Mouse (Mus musculus) lung, embryonic 16.5 days (tissue): ENCODE data around the gene Rnf213. TPM values are rescaled to one million over a fixed set of nuclear protein-coding genes. Genes with fewer than 3 reads are reported as not detected.

Experiments used
- ATAC-seq: fragments of 200-750 bp; cut with Nextera tagmentation; 2 replicates; pipeline ENCODE4 v1.8.0; 2017; ENCODE audit warnings: low read depth, mild to moderate bottlenecking, moderate library complexity
- H3K27ac ChIP-seq: fragments of 300-500 bp; sonication (generic); 2 replicates; pipeline ENCODE4 v1.5.1; 2014; ENCODE audit warnings: mild to moderate bottlenecking, control low read depth, low read length
- H3K27me3 ChIP-seq: fragments of 300-500 bp; sonication (generic); 2 replicates; pipeline ENCODE4 v1.6.1; 2014; ENCODE audit warnings: low read depth, low read length, mixed read lengths; ENCODE audit not compliant: control insufficient read depth, insufficient read depth
- H3K36me3 ChIP-seq: fragments of 300-500 bp; sonication (generic); 2 replicates; pipeline ENCODE4 v1.6.1; 2014; ENCODE audit warnings: low read length; ENCODE audit not compliant: control insufficient read depth, insufficient read depth
- H3K4me1 ChIP-seq: fragments of 300-500 bp; sonication (generic); replicated peaks from 2 replicates; pipeline ENCODE4 v1.6.1; 2014; ENCODE audit warnings: low read length, mixed read lengths; ENCODE audit not compliant: control insufficient read depth, insufficient read depth
- H3K4me2 ChIP-seq: fragments of 300-500 bp; sonication (generic); 2 replicates; pipeline ENCODE4 v1.6.1; 2014; ENCODE audit warnings: low read depth, low read length, control low read depth
- H3K4me3 ChIP-seq: fragments of 300-500 bp; sonication (generic); 2 replicates; pipeline ENCODE4 v1.5.1; 2014; ENCODE audit warnings: mild to moderate bottlenecking, low read length, control low read depth
- H3K9ac ChIP-seq: fragments of 300-500 bp; sonication (generic); 2 replicates; pipeline ENCODE4 v1.6.1; 2014; ENCODE audit warnings: low read length, control low read depth
- H3K9me3 ChIP-seq: fragments of 300-500 bp; sonication (generic); 2 replicates; pipeline ENCODE4 v1.6.1; 2016; ENCODE audit warnings: low read length; ENCODE audit not compliant: control insufficient read depth
- WGBS: fragments of 180-500 bp; shearing (Covaris S2); extraction: QIAGEN DNeasy Blood & Tissue Kit; methylation state at CpG from one replicate; pipeline ENCODE4 v1.1.7; 2014; 5-methylcytosine and 5-hydroxymethylcytosine counted together
- polyA plus RNA-seq: library from polyadenylated mRNA; unstranded; fragments of >200 nt; fragmentation: Nextera tagmentation; extraction: Ambion mirVana; gene quantifications from 2 replicates; pipeline ENCODE4 v1.2.1, GENCODE M21; 2015

Gene Rnf213
- polyA plus RNA-seq, 1 experiment from 2014 or later, result 6.8 TPM

DNA sequence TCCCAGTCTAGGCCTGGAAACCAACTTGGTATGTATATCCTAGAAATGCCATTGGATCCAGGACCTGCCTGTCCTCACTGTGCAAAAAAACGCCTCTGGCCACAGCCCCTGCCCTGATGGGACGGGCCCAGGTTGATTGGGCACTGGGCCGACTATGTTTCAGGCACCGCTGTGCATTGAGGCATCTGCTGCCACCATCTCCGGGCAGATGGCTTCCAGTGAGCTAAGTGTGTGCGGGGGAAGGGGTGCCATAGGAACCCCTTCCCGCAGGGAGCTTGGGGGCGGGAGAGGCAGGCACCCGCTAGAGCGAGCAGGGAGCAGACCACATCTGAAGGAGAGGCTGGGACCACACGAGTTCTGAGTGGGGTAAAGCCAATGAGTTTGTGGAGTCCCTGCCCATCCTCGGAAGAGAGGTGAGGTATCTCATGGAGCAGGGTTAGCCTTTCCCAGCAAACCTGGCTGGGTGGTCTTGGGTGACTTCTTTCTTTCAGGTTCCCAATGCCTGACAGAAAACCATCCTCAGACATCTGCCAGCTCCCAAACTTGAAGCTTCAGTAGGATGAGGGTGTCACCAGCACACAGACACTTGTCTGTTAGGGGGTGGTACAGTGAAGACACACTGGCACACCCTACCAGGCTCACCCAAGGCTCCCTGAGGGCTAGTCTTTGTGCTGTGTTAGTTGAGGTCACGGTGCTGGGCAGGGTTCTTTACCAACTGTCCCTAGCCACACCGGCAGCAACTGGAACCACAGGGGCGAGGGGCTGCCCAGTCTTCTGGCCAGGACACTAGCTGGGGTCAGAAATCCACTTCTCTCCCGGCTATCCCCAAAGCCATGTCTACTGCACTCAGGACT lies 123.2 kb downstream of the Rnf213 start:
- H3K9me3 ChIP-seq, result no peaks in the 10 kb centered on the region
- H3K4me2 ChIP-seq, result no peak overlapping the region
- WGBS, result 72% methylated on average over 16 of the region's 16 CpGs
- H3K27ac ChIP-seq, result no peak overlapping the region
- H3K4me3 ChIP-seq, result no peak overlapping the region
- H3K9ac ChIP-seq, result no peak overlapping the region
- no peak for ATAC-seq
- H3K36me3 ChIP-seq, result no peaks in the 10 kb centered on the region
- H3K4me1 ChIP-seq, result peaks cover 5% of the 10 kb centered on the region
- H3K27me3 ChIP-seq, result peaks cover 8% of the 10 kb centered on the region; the same call in 1 of the 2 replicates

DNA sequence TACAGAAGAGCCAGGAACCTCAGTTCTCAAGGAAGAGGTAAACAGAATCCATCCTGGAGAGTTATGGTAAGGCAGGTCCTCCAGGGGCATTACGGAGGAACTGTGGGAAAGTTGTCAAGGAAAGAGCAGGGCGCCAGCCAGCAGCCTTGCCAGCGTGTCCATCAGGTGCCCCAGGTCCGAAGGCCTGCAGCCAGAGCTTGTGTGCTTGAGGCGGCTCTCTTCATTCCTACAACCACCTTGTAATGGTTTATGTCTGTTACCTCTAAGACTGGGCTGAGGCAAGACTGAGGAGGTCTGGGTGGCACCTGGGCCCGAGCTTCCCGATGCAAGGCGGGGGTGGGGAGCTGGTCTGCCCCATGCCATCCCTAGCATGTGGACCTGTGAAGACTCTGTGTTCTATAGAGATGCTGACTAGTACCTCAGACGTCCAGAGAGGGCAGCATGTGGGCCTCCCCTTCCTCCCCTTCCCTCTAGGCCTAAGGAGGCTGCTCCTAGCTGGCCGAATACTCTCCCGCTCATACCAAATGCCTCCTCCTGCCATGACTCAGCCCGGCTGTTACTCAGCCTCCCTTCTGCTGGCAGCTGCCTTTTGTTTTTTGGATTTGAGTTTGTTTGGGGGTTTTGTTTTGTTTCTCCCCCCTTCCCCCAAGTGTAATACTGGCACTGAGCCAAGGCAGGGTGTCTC lies 123.9 kb downstream of the Rnf213 start:
- WGBS, result 59% methylated on average over 12 of the region's 12 CpGs
- no peak overlapping the region for H3K9ac ChIP-seq
- H3K27me3 ChIP-seq, result peaks cover 8% of the 10 kb centered on the region; the same call in 1 of the 2 replicates
- H3K4me1 ChIP-seq, result peaks cover 5% of the 10 kb centered on the region
- no peak overlapping the region for H3K27ac ChIP-seq
- H3K4me3 ChIP-seq, result no peak overlapping the region
- peak; percentile 44; the same call in 1 of the 2 replicates for ATAC-seq
- no peak overlapping the region for H3K4me2 ChIP-seq
- H3K36me3 ChIP-seq, result no peaks in the 10 kb centered on the region
- no peaks in the 10 kb centered on the region for H3K9me3 ChIP-seq

DNA sequence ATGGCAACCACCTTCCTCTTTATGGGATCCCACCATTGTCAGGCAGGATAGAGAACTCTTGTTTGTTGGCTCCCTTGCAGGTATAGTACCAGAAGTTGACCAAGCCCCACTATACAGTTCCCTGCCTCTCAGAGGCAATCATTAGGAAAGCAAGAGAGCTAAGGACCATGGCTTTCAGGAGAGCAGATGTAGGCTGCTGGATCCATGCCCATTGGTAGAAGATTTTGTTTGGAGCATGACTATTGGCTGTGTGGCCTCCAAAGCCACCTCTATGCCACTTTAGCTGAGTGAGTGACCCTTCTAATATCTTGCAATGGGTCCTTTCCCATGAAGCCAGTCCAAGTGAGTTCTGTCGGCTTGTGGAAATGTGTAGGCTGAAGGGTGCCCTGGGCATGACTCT lies 126.5 kb downstream of the Rnf213 start:
- Histone ChIP-seq H3K9ac (no peak overlapping the region), H3K9me3 (no peaks in the 10 kb centered on the region), H3K27ac (no peak overlapping the region), H3K4me1 (peaks cover 5% of the 10 kb centered on the region), H3K36me3 (no peaks in the 10 kb centered on the region), H3K4me2 (no peak overlapping the region), H3K27me3 (peaks cover 5% of the 10 kb centered on the region; the same call in 1 of the 2 replicates), H3K4me3 (no peak overlapping the region)
- no peak for ATAC-seq
- WGBS, result 85% methylated on average over 1 of the region's 1 CpGs

DNA sequence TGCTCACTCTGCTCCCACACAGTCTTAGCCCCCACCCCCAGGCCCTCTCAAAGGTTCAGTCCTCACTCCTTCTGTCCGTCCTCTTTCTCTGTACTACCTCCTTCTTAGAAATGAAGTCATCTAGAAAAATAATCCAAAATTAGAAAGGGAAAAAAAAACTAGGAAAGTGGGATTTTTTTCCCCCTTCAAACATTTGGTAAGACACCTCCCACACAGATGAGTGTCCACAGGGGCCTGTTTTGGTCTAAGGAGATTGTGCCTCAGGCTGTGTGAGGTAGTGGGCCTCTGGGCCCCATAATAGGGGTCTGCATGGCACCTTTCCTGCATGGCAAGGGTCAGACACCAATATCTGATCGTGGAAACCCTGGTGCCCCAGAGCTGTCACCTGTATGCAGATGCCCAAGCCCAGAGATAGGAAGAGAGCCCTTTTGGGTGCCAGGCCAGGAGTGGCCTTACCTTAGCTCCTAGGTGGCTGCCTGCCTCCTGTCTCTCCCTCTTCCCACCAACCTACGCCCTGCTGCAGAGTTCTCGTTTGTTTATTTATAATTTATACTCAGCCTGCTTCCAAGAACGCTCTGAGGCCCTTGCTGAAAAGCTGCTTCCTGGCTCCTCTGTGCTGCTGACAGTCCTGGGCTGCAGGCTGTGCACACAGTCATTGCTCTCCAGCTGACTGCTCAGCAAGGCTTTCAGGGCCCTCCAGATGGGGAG lies 127.3 kb downstream of the Rnf213 start:
- Histone ChIP-seq H3K27ac (no peak overlapping the region), H3K27me3 (peaks cover 5% of the 10 kb centered on the region; the same call in 1 of the 2 replicates), H3K4me2 (no peak overlapping the region), H3K4me3 (no peak overlapping the region), H3K9ac (no peak overlapping the region), H3K4me1 (peaks cover 4% of the 10 kb centered on the region), H3K9me3 (no peaks in the 10 kb centered on the region), H3K36me3 (no peaks in the 10 kb centered on the region)
- ATAC-seq, result no peak
- 41% methylated on average over 5 of the region's 5 CpGs for WGBS

DNA sequence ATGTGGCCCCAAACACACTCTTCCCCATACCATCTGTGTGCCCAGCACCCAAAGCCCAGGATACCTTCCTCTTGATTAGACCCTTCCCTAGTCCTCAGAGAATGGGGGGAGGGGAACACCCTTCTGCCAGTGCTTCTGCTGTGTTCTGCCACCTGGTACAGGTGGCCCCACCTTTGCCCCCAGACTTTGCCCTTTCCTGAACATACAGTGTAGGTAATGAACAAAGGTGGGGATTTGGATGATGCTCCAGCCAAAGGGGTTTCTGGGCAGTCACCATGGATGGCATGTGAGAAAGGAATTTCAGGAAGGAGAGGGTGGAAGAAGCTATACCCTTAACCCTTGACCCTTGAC lies 127.8 kb downstream of the Rnf213 start:
- peaks cover 2% of the 10 kb centered on the region; the same call in 1 of the 2 replicates for H3K4me1 ChIP-seq
- H3K4me3 ChIP-seq, result no peak overlapping the region
- no peak overlapping the region for H3K27ac ChIP-seq
- H3K4me2 ChIP-seq, result no peak overlapping the region
- ATAC-seq, result no peak
- H3K36me3 ChIP-seq, result no peaks in the 10 kb centered on the region
- H3K9me3 ChIP-seq, result no peaks in the 10 kb centered on the region
- H3K9ac ChIP-seq, result no peak overlapping the region
- peaks cover under 1% of the 10 kb centered on the region; the same call in 1 of the 2 replicates for H3K27me3 ChIP-seq

DNA sequence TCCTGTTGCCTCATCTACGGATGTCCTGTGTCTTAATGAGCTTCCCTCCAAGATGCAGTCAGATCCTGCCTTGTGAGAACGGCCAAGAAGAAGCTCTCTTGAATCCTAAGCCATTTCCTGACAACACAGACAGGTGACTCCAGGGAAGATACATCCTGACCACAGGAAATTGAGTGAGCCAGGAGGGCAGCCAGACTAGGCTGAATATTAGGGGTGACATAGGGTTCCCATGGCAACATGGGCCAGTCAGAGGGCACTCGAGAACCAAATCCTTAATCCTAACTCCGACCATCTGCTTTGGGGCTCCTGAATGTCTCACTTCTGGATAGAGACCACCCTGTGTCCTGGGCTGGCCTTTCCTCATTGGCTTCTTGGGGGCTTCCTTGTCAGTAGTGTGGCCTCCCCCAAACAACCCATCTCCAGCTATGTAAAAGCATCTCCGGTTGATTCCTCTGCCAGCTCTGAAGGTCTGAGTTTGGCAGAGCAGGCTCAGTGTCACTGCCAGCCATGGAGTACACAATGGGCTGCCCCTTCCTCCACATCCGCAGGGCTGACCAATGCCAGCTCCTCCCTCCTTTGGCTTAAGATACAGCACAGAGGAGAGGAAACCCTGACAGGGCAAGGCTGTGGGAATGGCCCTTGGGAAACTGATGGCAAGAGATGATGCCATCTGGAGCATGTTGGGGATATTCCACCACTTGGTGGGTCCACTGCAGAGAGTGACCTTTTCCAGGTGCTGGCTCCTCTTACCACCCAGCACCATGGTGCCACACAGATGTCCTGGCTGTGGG lies 129.2 kb downstream of the Rnf213 start:
- no peaks in the 10 kb centered on the region for H3K27me3 ChIP-seq
- WGBS, result 70% methylated on average over 6 of the region's 6 CpGs
- H3K4me1 ChIP-seq, result peaks cover 2% of the 10 kb centered on the region; the same call in 1 of the 2 replicates
- no peak overlapping the region for H3K4me2 ChIP-seq
- H3K36me3 ChIP-seq, result no peaks in the 10 kb centered on the region
- no peak overlapping the region for H3K4me3 ChIP-seq
- H3K9ac ChIP-seq, result no peak overlapping the region
- ATAC-seq, result no peak; the same call in 1 of the 2 replicates
- H3K9me3 ChIP-seq, result no peaks in the 10 kb centered on the region
- H3K27ac ChIP-seq, result peak overlapping the region; percentile 67

DNA sequence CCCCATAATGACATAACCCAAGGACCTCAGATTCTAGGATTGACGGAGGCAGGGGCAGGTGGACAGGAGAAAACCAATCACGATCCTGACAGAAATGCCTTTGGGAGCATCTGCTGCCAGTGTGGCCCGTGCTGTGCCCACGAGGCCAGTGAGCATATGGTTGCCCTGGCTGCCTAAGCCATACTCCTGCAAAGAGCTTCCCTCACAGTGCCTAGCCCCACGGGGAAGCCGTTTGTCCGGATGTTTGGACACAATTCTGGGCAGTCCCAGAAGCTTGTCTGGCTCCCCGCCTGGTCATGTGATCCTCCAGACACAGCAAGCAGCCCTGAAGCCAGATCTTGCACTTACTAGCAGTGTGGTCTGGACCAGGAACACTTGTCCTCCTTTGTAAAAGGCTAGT lies 129.9 kb downstream of the Rnf213 start:
- peaks cover 2% of the 10 kb centered on the region; the same call in 1 of the 2 replicates for H3K4me1 ChIP-seq
- peak overlapping the region; percentile 53 for H3K27ac ChIP-seq
- 63% methylated on average over 8 of the region's 8 CpGs for WGBS

DNA sequence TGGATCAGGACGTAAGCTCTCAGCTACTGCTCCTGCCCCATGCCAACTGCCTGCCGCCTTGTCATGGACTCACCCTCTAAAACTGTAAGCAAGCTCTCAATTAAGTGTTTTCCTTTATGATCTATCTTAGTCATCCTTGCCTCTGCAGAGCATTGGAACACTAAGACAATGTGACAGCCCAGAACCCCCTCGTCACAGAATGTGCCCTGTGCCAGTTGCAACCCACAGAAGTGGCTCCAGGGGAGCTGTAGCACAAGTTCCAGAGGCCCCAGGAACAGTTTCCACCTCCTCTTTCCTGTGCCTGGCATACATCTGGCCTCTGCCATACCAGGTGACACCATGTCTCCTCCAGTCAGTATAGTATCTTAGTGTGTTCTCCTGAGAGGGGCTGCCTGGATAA lies 130.5 kb downstream of the Rnf213 start:
- H3K27me3 ChIP-seq, result no peaks in the 10 kb centered on the region
- no peak for ATAC-seq
- 85% methylated on average over 3 of the region's 3 CpGs for WGBS

More for the DNA sequence above, 129.9 kb downstream of the Rnf213 start:
- ATAC-seq, result no peak
- Histone ChIP-seq H3K4me3 (no peak overlapping the region), H3K4me2 (no peak overlapping the region), H3K9ac (no peak overlapping the region), H3K9me3 (no peaks in the 10 kb centered on the region), H3K27me3 (no peaks in the 10 kb centered on the region), H3K36me3 (no peaks in the 10 kb centered on the region)

More for the DNA sequence above, 130.5 kb downstream of the Rnf213 start:
- Histone ChIP-seq H3K4me1 (peaks cover 2% of the 10 kb centered on the region; the same call in 1 of the 2 replicates), H3K4me2 (no peak overlapping the region), H3K4me3 (no peak overlapping the region), H3K27ac (0 out of 2 replicates have a peak overlapping the region, but pooled peaks have one; percentile 6), H3K36me3 (no peaks in the 10 kb centered on the region), H3K9me3 (no peaks in the 10 kb centered on the region), H3K9ac (no peak overlapping the region)
